Mouse (Mus musculus) fat pad, adult 2 months (tissue): ENCODE measurements at regions not wholly inside any gene's neighbourhood (a gene's known extent, or its start where the extent isn't known, plus 50 kb on each side); places are given as distances from the start of the nearest gene placed in this dataset.

Experiments
- DNase-seq: peaks from one replicate; pipeline ENCODE4 v3.0.0-alpha.2; 2011; ENCODE audit warnings: low read depth, low spot score; ENCODE audit errors: extremely low read depth

GRCm38 (mm10) chr16:77328628-77329159 lies 273.2 kb downstream of the Gm11146 start:
- DNase-seq: no peak

DNA sequence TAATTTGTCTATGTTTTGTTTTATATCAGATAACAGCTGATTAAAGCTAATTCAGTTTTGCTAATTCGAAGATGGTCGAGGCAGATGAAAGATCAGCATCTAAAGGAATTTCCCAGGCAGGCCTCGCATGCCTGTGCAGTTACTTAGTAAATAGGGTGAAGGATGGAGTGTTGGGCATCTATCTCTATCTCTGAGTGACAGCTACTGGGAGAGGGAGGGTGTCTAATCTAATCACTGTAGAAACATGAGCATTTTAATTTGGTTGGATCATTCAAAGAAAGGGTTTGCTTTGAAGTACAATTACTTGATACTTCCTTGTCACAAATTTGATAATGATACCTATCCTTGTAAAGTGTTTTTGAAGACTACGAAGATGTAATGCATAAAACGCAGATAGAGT lies 273.8 kb downstream of the Gm11146 start:
- no peak for DNase-seq

DNA sequence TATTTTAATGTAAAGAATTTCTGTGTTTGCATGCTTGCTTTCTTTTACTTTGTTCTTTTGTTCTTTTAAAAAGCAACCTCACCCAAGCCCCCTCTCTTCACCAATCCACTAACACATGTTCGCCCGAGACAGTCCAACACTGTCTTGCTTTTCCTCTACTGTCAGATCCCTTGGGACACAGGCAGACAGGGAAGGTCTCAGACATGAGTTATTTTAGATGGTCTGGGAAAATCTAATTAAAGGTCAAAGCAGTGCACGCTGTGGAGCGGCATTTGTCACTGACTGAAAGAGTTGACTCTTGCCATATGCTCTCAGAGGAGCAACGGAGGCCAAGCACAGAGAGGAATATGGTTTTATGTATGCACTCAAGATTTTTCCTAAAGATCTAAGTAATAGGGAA lies 279.6 kb downstream of the Gm11146 start:
- DNase-seq: no peak

DNA sequence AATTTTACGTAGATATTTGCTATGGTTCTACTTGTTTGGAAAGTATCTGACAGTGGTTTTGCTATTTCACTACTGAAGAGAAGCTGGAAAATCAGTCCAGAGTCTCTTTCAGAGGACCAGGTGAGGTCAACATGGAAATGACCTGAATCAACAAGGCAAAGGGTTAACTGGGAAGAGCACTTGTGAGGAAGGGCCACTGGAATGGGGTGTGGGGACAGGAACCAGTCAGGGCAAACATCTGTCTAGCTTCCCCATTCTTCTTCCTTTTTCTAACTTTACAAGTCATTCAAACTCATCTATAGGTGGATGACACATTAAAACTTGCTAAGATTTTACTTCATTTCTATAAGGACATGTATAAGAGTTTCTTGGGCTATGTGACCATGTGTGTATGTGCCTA lies 283.7 kb downstream of the Gm11146 start:
- DNase-seq: no peak

DNA sequence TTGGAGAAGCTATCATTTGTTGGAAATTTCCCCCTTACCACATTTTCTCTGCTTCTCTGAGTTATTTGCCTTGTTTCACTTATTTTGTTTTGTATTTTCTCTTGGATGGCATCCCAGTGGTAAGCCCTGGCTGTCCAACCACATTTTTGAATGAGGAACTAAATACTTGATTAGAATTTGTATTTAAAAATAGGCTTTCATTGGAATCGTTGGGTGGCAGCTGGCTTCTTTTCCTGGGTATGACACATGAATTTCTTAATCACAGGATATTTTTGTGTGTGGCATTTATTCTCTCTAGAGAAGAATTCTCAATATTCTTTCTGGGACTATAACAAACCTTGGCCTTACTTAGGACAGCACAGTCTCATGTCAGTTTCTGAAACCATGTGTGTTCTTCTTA lies 286.5 kb downstream of the Gm11146 start:
- DNase-seq: no peak

DNA sequence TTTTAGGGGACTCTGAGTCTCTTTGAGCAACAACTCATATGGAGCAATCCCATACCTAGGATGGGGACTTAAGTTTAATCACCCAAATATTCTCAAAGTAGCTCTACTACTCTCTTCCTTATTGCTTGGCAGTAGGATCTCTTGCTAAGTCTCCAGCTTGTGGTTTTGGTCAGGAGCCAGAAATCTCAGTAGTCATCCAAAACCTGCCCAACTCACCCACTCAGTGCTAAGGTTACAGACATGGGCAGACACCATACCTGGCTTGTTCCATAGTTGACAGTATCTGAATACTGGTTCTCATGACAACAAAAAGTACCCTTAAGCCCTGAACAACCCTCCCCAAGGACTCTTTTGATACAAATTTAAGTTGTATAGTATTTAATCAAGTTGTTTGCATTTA lies 288.7 kb downstream of the Gm11146 start:
- DNase-seq: peak; percentile 85

DNA sequence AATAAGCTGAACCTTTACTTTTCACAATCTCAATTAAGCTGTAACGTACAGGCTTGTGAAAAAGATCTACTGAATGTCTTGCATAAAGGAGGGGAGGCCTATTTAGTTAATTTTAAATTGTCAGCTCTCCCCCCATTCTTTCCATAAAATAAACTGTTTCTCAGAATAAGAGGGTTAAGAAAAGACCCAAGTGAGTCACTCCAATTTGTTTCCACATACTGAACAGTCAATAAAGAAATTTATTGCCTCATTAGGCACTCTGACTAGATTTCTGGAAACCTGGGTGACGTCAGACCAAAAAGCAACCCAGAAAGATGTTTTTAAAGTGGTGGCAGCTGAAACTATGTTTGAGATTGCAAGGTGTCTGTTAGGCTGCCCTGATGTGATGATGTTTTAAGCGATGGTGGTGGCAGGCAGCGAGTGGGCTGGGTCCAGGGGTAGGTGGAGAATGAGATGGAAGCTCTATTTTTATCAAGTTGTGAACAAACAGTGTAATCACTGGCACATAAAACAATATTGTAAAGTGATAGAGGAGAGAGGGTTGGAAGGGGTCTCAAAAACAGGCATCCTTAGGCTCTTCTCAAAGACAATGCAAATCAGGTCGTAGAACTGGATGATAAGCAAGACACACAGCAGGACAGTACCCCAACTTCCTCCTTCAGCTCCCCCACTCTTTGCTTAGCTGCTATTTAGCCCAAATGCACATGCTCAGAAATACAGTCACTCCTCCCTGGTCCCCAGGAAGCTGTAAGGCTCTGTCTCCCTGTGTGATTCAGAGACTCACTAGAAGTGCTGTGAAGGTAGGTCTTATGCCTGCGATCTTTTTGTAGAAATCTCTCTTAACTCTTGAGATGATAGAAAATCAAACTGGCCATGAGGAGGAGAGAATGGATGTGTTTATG lies 288.0 kb downstream of the Usp25 start:
- DNase-seq: no peak

DNA sequence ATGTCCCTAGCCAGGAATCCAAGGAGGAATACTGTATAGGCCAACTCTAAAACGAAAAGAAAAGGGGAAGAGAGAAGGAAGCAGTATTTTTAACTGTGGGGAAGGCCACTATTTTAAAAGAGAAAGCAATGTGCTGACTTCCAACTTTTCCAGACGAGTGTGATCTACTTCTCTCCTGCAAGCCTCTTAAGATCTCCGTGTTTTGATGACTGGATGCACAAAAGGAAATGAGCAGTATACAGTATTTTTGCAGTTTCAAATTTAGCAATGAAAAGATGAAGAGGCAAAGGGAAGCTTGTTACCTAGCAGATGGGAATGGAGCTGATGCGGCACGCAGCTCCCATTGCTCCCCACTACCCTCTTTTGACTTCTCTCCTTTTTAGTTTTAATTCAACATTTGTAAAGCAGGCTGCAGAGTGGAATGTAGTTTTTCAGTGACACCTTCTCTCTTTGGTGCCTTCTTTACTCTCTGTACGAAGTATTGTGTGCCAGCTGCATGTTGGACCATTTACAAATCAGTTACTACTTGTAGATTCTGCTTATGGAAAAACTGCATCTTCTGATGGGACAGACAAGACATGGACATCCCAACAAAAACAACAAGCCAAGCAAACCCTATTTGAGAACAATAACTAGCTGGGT lies 287.2 kb downstream of the Usp25 start:
- no peak for DNase-seq

- DNase-seq: no peak
These were observed 282.3 kb downstream of the Usp25 start for GRCm38 (mm10) chr16:77295574-77296355.

GRCm38 (mm10) chr16:77292317-77292771 lies 278.8 kb downstream of the Usp25 start:
- DNase-seq: no peak

DNA sequence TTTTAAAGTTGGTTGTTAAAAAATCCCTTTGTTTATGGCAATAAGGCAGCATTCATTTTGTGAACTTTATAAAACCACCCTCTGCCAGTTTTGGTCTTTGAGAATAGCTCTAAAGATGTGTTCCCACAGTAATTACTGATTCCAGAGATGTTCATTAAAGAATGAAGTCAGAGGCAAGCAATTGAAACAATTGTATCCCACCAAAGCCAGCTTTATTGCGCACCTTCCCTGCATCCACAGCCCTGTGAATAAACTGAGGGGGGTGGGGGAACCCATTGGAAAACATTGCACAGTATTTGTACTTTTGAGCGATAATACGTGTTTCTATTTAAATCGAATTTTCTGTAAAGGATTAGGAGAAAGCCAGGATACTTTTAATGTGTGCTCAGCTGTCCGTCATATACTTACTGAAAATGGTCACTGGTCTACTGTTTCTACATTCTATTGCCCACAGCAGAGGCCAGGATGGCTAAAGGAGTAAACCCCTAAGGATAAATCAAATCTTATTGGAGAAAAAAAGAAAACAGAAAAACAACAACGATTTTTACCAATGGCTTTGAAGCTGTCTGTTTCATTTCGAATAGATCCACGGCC lies 278.3 kb downstream of the Usp25 start:
- no peak for DNase-seq

GRCm38 (mm10) chr16:77284205-77284604 lies 270.7 kb downstream of the Usp25 start:
- no peak for DNase-seq

DNA sequence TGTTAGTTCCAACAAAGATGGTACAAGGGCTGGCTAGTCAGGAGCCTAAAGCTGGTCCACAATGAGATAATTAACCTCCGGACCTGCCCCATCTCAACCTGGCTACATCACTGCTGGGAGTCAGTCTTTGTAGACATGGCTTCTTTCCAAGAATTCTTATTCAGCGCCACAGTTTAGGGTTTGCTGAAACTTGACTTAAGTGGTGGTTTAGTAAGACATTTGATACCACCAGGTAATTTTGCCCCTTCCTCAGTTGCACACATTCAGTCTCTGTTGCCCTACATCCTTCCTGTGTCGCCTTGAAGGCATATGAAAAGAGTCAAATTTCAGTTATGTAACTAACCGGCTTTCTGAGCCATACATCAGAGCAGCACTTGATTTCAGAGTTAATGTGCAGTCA lies 266.4 kb downstream of the Usp25 start:
- DNase-seq: no peak

DNA sequence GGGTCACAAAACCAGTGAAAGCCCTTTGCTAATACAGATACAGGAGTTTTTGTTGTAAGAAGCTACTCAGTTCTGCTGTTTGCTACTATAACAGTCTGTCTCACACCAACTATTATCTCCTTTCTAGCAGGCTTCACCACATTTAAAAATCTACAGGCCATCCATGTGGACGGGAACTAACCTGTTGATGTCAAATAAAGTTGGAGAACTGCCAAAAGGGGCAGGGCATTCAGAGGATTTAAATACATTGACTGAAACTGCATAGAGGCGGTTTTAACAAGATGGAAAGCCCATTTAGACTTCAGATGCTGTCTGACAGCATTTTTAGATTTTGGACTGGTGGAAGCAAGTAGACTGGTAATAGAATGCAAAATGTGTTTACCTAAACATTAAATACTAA lies 266.0 kb downstream of the Usp25 start:
- DNase-seq: no peak

DNA sequence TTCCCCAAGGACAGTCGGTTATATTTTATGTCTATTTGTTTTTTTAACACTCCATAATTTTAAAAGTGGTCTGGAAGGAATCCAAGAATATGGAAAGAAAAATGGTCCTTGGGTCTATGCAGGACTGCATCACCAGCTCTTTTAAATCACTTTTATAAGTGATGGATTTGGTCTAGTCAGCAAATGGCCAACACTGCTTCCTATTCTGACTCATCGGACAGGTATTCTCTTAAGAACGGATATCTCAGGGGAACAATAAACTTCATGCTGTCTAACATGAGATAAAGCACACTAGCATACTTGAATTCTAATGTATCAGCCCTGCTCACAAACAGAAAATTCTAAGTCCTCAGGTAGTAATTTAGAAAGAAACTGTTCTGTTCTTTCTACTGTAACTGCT lies 259.8 kb downstream of the Usp25 start:
- no peak for DNase-seq

GRCm38 (mm10) chr16:77268926-77269325 lies 255.4 kb downstream of the Usp25 start:
- DNase-seq: no peak

GRCm38 (mm10) chr16:77267679-77268078 lies 254.2 kb downstream of the Usp25 start:
- no peak for DNase-seq

GRCm38 (mm10) chr16:77252349-77252748 lies 238.8 kb downstream of the Usp25 start:
- DNase-seq: no peak

DNA sequence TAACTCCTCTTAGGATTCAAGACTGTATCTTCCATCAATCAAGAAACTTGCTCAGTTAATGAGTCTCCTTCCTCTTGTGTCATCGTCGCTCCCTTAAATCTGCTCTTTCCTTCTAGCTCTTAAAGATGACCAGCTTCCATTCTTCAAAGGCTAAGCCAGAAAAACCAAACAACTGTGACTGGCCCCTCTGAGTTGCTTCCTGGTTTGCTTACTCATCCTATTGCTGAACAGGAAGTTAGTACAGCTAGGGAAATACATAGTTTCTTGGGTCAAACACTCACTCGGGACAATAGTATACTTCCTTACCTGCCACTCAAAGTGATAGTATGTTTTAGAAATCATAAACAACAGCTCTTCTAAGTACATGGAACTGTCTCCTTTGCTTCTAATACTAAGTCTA lies 237.9 kb downstream of the Usp25 start:
- DNase-seq: no peak

DNA sequence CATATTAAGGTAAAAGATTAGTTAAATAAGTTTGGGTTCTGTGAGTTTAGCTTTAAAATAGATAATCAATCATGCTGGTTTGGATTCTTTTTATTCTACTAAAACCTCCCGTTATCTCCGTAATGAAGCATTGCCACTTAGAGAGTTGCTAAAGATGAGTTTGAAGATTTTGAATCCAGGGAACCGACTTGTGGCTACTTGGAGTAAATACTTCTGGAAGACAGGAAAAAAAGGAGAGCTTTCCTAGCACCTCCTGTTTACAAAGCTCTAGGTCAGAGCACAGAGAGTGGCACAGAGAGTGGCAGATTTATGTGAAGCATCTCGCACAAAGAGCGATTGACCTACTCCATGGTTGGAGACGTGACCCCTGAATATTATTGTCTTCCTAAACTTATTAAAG lies 227.4 kb downstream of the Usp25 start:
- DNase-seq: no peak
